20 mouse cellular contexts compared by ENCODE assay signal in genomic region chr4:128171233-128171632, GRCm38 (mm10).
DNase-seq lines count a peak whose midpoint lies in the region; ATAC-seq lines count a peak whose summit lies in the region.
"Had no signal": no experiment of that assay in that cellular context is flagged by ENCODE, and none has a peak within 500 bp of the region (broad histone marks: within the 10 kb centered on the region; RNA-seq: fewer than 3 reads in every experiment).

No protein-coding gene starts in this region.

- no peaks in the 10 kb centered on the region for H3K9me3 ChIP-seq in hindbrain, embryonic 15.5 days
- no peaks in the 10 kb centered on the region for H3K9me3 ChIP-seq in hindbrain, embryonic 11.5 days (ENCODE audit: control insufficient read depth, low read length)
- H3K9me3 ChIP-seq: forebrain, embryonic 10.5 days; heart, embryonic 10.5 days; midbrain, embryonic 12.5 days had no signal

- H3K9ac ChIP-seq in hindbrain, embryonic 15.5 days, result no peak overlapping the region
- no peak overlapping the region for H3K9ac ChIP-seq in hindbrain, embryonic 11.5 days (ENCODE audit: low read depth, low read length)
- H3K9ac ChIP-seq: liver, postnatal 0 days; midbrain, embryonic 12.5 days had no signal

- no peak for DNase-seq in hindbrain, embryonic 11.5 days (ENCODE audit: low spot score)
- DNase-seq in right cerebral cortex, postnatal 4 days, result peak; percentile 39
- DNase-seq in right cerebral cortex, postnatal 14 days, result no peak
- DNase-seq in cerebellum, postnatal 14 days, result peak; percentile 88 to 90
- DNase-seq in lung, adult 18-20 months, result no peak
- DNase-seq in kidney, adult 11 months, result no peak
- no peak for DNase-seq in thymus, postnatal 10 days (ENCODE audit: low spot score in 2 of 2)
- DNase-seq: adrenal gland, adult 8-10 months; heart, postnatal 14 days; liver; liver, postnatal 0 days; retina, postnatal 1 day; spleen, adult 18-20 months; thymus, adult 18-20 months had no signal

- WGBS in hindbrain, embryonic 15.5 days, result 72% methylated on average over 9 of the region's 9 CpGs
- 94% methylated on average over 9 of the region's 9 CpGs for WGBS in hindbrain, embryonic 11.5 days

- no peak overlapping the region for H3K4me3 ChIP-seq in hindbrain, embryonic 15.5 days
- no peak overlapping the region for H3K4me3 ChIP-seq in hindbrain, embryonic 11.5 days (ENCODE audit: low read depth, low read length)
- H3K4me3 ChIP-seq: forebrain, embryonic 10.5 days; heart, embryonic 10.5 days; midbrain, embryonic 12.5 days; myocyte had no signal

- no peak overlapping the region for H3K27ac ChIP-seq in hindbrain, embryonic 15.5 days (replicated peaks)
- H3K27ac ChIP-seq in hindbrain, embryonic 11.5 days (ENCODE audit: low read depth, low read length), result no peak overlapping the region
- H3K27ac ChIP-seq: forebrain, embryonic 10.5 days; heart, embryonic 10.5 days; midbrain, embryonic 12.5 days had no signal

- ATAC-seq in hindbrain, embryonic 15.5 days (ENCODE audit: low FRiP score, low read depth), result 0 out of 2 replicates have a peak, but pooled peaks have one; percentile 21
- no peak for ATAC-seq in hindbrain, embryonic 11.5 days (ENCODE audit: low FRiP score)
- ATAC-seq: inflammation-experienced regulatory T-cells, adult 6 months; liver, postnatal 0 days had no signal

- no peak overlapping the region for H3K4me2 ChIP-seq in hindbrain, embryonic 15.5 days
- no peak overlapping the region for H3K4me2 ChIP-seq in hindbrain, embryonic 11.5 days (replicated peaks; ENCODE audit: low read depth, low read length)
- H3K4me2 ChIP-seq: midbrain, embryonic 12.5 days had no signal

- H3K27me3 ChIP-seq in hindbrain, embryonic 15.5 days, result no peaks in the 10 kb centered on the region
- no peaks in the 10 kb centered on the region for H3K27me3 ChIP-seq in hindbrain, embryonic 11.5 days (ENCODE audit: control insufficient read depth, insufficient read depth, low read length)
- H3K27me3 ChIP-seq: midbrain, embryonic 12.5 days had no signal

- H3K36me3 ChIP-seq in hindbrain, embryonic 15.5 days, result no peaks in the 10 kb centered on the region
- no peaks in the 10 kb centered on the region for H3K36me3 ChIP-seq in hindbrain, embryonic 11.5 days (ENCODE audit: control insufficient read depth, insufficient read depth, low read length)
- H3K36me3 ChIP-seq: forebrain, embryonic 10.5 days; heart, embryonic 10.5 days; midbrain, embryonic 12.5 days had no signal

- peaks cover 11% of the 10 kb centered on the region; the same call in 1 of the 2 replicates for H3K4me1 ChIP-seq in hindbrain, embryonic 15.5 days (replicated peaks)
- no peaks in the 10 kb centered on the region for H3K4me1 ChIP-seq in hindbrain, embryonic 11.5 days (replicated peaks; ENCODE audit: control insufficient read depth, insufficient read depth, low read length)

Comparison
In these comparisons a context has a peak if more than half of its experiments do, and no peak if none do; other contexts are left out.
1. DNase-seq: peak in right cerebral cortex, postnatal 4 days (single experiment) and cerebellum, postnatal 14 days (2 of 2); none in hindbrain, embryonic 11.5 days (single experiment), right cerebral cortex, postnatal 14 days (single experiment), lung, adult 18-20 months (0 of 2), kidney, adult 11 months (single experiment) and thymus, postnatal 10 days (0 of 2).